Mouse (Mus musculus): Measurements from ENCODE around the gene Lrrc51. TPM values are rescaled to one million over a fixed set of nuclear protein-coding genes. Genes with fewer than 3 reads are reported as not detected.

Gene Lrrc51
- total and polyA plus RNA-seq, 3 experiments, result 4.9 to 6.6 (median 5.6) TPM

GRCm38 (mm10) chr7:101869163-101869500 is 64.6 kb downstream of the Lrrc51 start:
- H3K4me2 ChIP-seq (ENCODE audit: insufficient read depth, low read depth, poor library complexity, severe bottlenecking), result no peak overlapping the region
- H3K27ac ChIP-seq (ENCODE audit: insufficient read depth, low read depth), result no peak overlapping the region
- no peak overlapping the region for H3K9ac ChIP-seq (ENCODE audit: insufficient read depth, low read depth)
- no peaks in the 10 kb centered on the region for H3K79me2 ChIP-seq (replicated peaks; ENCODE audit: control insufficient read depth, extremely low read depth, insufficient read depth, poor library complexity, severe bottlenecking)
- dilution Hi-C loops (cut with MboI; ENCODE audit: extremely low pct_ligation_motif_present, extremely low pct_unique_long_range_greater_than_20kb, low sequenced_read_pairs), result no loop called here
- no peak overlapping the region for H3K4me3 ChIP-seq (replicated peaks in 1 of 3; ENCODE audit: low read depth in 2 of 3, low read length in 2 of 3, poor library complexity in 1 of 3)
- H3K4me1 ChIP-seq (ENCODE audit: control insufficient read depth in 1 of 2, insufficient read depth in 2 of 2), result peaks cover 0 to 5% of the 10 kb centered on the region in 2 experiments; a peak in 3 of 4 replicates
- DNase-seq (ENCODE audit: extremely low read depth), result no peak
- TF ChIP-seq IRF4 (IDR thresholded peaks at IDR 0.05; ENCODE audit: low read depth, low read length) (no peak), TBP (conservative IDR thresholded peaks at IDR 0.05; ENCODE audit: low read depth, low read length) (no peak), EP300 (IDR thresholded peaks at IDR 0.05; ENCODE audit: low read length) (no peak), PAX5 (IDR thresholded peaks at IDR 0.05; ENCODE audit: low read length) (no peak), ETS1 (conservative IDR thresholded peaks at IDR 0.05; ENCODE audit: low read depth, low read length) (no peak), UBTF (IDR thresholded peaks at IDR 0.05; ENCODE audit: low read depth, low read length) (no peak), SMC3 (IDR thresholded peaks at IDR 0.05; ENCODE audit: low read depth, low read length) (no peak), MAZ (IDR thresholded peaks at IDR 0.05; ENCODE audit: low read depth, low read length) (no peak), MAX (IDR thresholded peaks at IDR 0.05; ENCODE audit: low read length) (no peak), RAD21 (IDR thresholded peaks at IDR 0.05; ENCODE audit: low read depth, low read length) (no peak), JUN (IDR thresholded peaks at IDR 0.05; ENCODE audit: insufficient read depth, low read depth, low read length) (no peak), RCOR1 (conservative IDR thresholded peaks at IDR 0.05; ENCODE audit: low read depth, low read length) (no peak), MAFK (IDR thresholded peaks at IDR 0.05; ENCODE audit: insufficient replicate concordance, low read length) (no peak), E2F4 (IDR thresholded peaks at IDR 0.05; ENCODE audit: insufficient replicate concordance, low read depth, low read length) (no peak), ELF1 (IDR thresholded peaks at IDR 0.05; ENCODE audit: low read depth, low read length) (no peak), ZKSCAN1 (IDR thresholded peaks at IDR 0.05; ENCODE audit: borderline replicate concordance, low read depth, low read length) (no peak), NRF1 (IDR thresholded peaks at IDR 0.05; ENCODE audit: low read depth, low read length) (no peak)
- in situ Hi-C loops (cut with MboI; ENCODE audit: low pct_ligation_motif_present, low pct_unique_long_range_greater_than_20kb, low sequenced_read_pairs), result no loop called here
- H3K9me3 ChIP-seq (replicated peaks; ENCODE audit: low read length), result peaks cover 3% of the 10 kb centered on the region
- H3K27me3 ChIP-seq (replicated peaks), result no peaks in the 10 kb centered on the region
- no peaks in the 10 kb centered on the region for H3K36me3 ChIP-seq (replicated peaks in 1 of 2; ENCODE audit: control insufficient read depth in 1 of 2, insufficient read depth in 1 of 2, low read length in 1 of 2)

DNA sequence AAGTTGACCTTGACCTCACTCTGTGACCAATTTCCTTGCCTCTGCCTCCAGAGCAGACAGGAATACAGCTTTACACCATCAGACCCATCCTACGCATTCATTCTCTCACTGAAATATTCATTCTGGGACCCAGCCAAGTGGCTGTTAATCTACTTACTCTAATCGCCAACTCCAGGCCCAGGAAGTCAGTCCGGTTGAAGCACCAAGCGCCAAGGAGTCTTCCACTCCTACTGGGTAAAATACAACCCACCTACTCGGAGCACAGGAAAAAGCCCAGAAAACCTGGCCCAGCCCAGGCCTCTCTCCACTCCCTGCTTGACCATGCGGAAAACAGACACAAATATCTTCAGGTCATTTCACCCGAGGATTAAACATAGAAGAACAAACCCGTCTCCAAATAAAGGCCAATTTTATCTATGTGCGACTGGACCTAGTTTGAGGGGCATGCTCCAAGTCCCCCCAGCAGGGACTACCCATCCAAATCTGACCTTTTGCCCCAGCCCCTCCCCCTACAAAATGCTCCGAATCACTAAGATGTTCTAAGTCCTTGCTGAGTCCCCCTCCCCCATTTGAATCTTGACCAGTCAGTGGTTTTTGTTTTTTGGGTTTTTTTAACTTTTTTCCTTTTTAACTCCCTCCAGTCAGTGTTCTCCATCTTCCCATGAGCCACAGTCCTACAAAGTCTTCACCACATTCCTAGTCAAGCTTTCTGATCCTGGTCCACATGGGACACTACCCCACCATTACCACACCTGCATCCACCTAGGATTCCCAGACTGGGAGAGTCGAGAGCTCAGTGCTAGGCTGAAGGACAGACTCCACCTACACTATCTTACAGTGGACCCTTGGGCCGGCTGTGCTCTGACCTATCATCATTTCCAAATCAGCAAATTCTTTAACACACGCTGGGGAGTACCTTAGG is 65.2 kb downstream of the Lrrc51 start:
- TF ChIP-seq SMC3 (IDR thresholded peaks at IDR 0.05; ENCODE audit: low read depth, low read length), result no peak
- no peak for TF ChIP-seq ZMIZ1 (IDR thresholded peaks at IDR 0.05; ENCODE audit: low read depth, low read length)
- dilution Hi-C loops (cut with MboI; ENCODE audit: extremely low pct_ligation_motif_present, extremely low pct_unique_long_range_greater_than_20kb, low sequenced_read_pairs) (no loop called here), in situ Hi-C loops (cut with MboI; ENCODE audit: low pct_ligation_motif_present, low pct_unique_long_range_greater_than_20kb, low sequenced_read_pairs) (no loop called here)
- no peak overlapping the region for H3K9ac ChIP-seq (ENCODE audit: insufficient read depth, low read depth)
- H3K27me3 ChIP-seq (replicated peaks), result no peaks in the 10 kb centered on the region
- DNase-seq (ENCODE audit: extremely low read depth), result no peak
- H3K79me2 ChIP-seq (replicated peaks; ENCODE audit: control insufficient read depth, extremely low read depth, insufficient read depth, poor library complexity, severe bottlenecking), result no peaks in the 10 kb centered on the region
- H3K4me3 ChIP-seq (replicated peaks in 1 of 3; ENCODE audit: low read depth in 2 of 3, low read length in 2 of 3, poor library complexity in 1 of 3), result no peak overlapping the region
- peaks cover 0 to 5% of the 10 kb centered on the region in 2 experiments; a peak in 3 of 4 replicates for H3K4me1 ChIP-seq (ENCODE audit: control insufficient read depth in 1 of 2, insufficient read depth in 2 of 2)
- peaks cover 3% of the 10 kb centered on the region for H3K9me3 ChIP-seq (replicated peaks; ENCODE audit: low read length)
- H3K27ac ChIP-seq (ENCODE audit: insufficient read depth, low read depth), result no peak overlapping the region
- no peaks in the 10 kb centered on the region for H3K36me3 ChIP-seq (replicated peaks in 1 of 2; ENCODE audit: control insufficient read depth in 1 of 2, insufficient read depth in 1 of 2, low read length in 1 of 2)
- no peak overlapping the region for H3K4me2 ChIP-seq (ENCODE audit: insufficient read depth, low read depth, poor library complexity, severe bottlenecking)

All from CH12.LX (cell line).